Mouse (Mus musculus) embryonic facial prominence, embryonic 15.5 days (tissue): Measurements from ENCODE around the gene Abcg8. TPM values are rescaled to one million over a fixed set of nuclear protein-coding genes. Genes with fewer than 3 reads are reported as not detected.

Experiments used
- ATAC-seq: fragments of 200-750 bp; cut with Nextera tagmentation; 2 replicates; pipeline ENCODE4 v1.8.0; 2017; ENCODE audit warnings: low read depth, moderate TSS enrichment; ENCODE audit not compliant: insufficient number of reproducible peaks, low FRiP score, low TSS enrichment
- H3K27ac ChIP-seq: fragments of 300-500 bp; sonication (generic); replicated peaks from 2 replicates; pipeline ENCODE4 v1.5.1; 2015; ENCODE audit warnings: mild to moderate bottlenecking, inconsistent platforms
- H3K27me3 ChIP-seq: fragments of 300-500 bp; sonication (generic); 2 replicates; pipeline ENCODE4 v1.6.1; 2015; ENCODE audit warnings: inconsistent platforms
- H3K36me3 ChIP-seq: fragments of 300-500 bp; sonication (generic); 2 replicates; pipeline ENCODE4 v1.6.1; 2015; ENCODE audit warnings: mild to moderate bottlenecking, inconsistent platforms
- H3K4me1 ChIP-seq: fragments of 300-500 bp; sonication (generic); 2 replicates; pipeline ENCODE4 v1.6.1; 2015; ENCODE audit warnings: inconsistent platforms
- H3K4me2 ChIP-seq: fragments of 300-500 bp; sonication (generic); replicated peaks from 2 replicates; pipeline ENCODE4 v1.6.1; 2015; ENCODE audit warnings: mild to moderate bottlenecking, inconsistent platforms
- H3K4me3 ChIP-seq: fragments of 300-500 bp; sonication (generic); replicated peaks from 2 replicates; pipeline ENCODE4 v1.5.1; 2015; ENCODE audit warnings: mild to moderate bottlenecking, inconsistent platforms
- H3K9ac ChIP-seq: fragments of 300-500 bp; sonication (generic); 2 replicates; pipeline ENCODE4 v1.6.1; 2015; ENCODE audit warnings: inconsistent platforms
- H3K9me3 ChIP-seq: fragments of 300-500 bp; sonication (generic); replicated peaks from 2 replicates; pipeline ENCODE4 v1.6.1; 2016; ENCODE audit warnings: inconsistent platforms
- WGBS: fragments of 180-500 bp; shearing (Covaris S2); methylation state at CpG from one replicate; pipeline ENCODE4 v1.1.7; 2015; 5-methylcytosine and 5-hydroxymethylcytosine counted together
- polyA plus RNA-seq: library from polyadenylated mRNA; unstranded; fragments of >200 nt; fragmentation: Nextera tagmentation; extraction: Ambion mirVana; gene quantifications from 2 replicates; pipeline ENCODE4 v1.2.1, GENCODE M21; 2015

Gene Abcg8
- polyA plus RNA-seq = 0.13 and 0.16 TPM in 2 replicates

GRCm38 (mm10) chr17:84675951-84676366 lies at the start of gene Abcg8:
Gene Abcg8, plus strand, starts transcription at chr17:84676302.
- Histone ChIP-seq H3K27me3 (peaks cover 9% of the 10 kb centered on the region), H3K4me3 (peak within 1 kb of the TSS; percentile 41), H3K9me3 (no peaks in the 10 kb centered on the region), H3K27ac (no peak within 1 kb of the TSS), H3K36me3 (no peaks in the 10 kb centered on the region), H3K9ac (peak within 1 kb of the TSS; percentile 26; the same call in 1 of the 2 replicates), H3K4me2 (peak within 1 kb of the TSS; percentile 76), H3K4me1 (peaks cover 14% of the 10 kb centered on the region)
- 2% methylated on average over 24 of the region's 24 CpGs for whole genome bisulfite sequencing
- ATAC-seq = no peak

GRCm38 (mm10) chr17:84626857-84627305 lies 49.2 kb upstream of the Abcg8 start:
- Histone ChIP-seq H3K4me1 (peaks cover 19% of the 10 kb centered on the region), H3K9me3 (no peaks in the 10 kb centered on the region), H3K27ac (peak overlapping the region; percentile 68), H3K36me3 (no peaks in the 10 kb centered on the region), H3K4me3 (peak overlapping the region; percentile 62), H3K27me3 (no peaks in the 10 kb centered on the region), H3K9ac (no peak overlapping the region), H3K4me2 (peak overlapping the region; percentile 78)
- peak; percentile 27; the same call in 1 of the 2 replicates for ATAC-seq
- WGBS = 19% methylated on average over 9 of the region's 9 CpGs

GRCm38 (mm10) chr17:84627721-84628120 lies 48.4 kb upstream of the Abcg8 start:
- H3K4me1 ChIP-seq = peaks cover 19% of the 10 kb centered on the region
- 0 out of 2 replicates have a peak overlapping the region, but pooled peaks have one; percentile 68 for H3K27ac ChIP-seq
- no peaks in the 10 kb centered on the region for H3K9me3 ChIP-seq
- H3K4me2 ChIP-seq = 0 out of 2 replicates have a peak overlapping the region, but pooled peaks have one; percentile 78
- no peak overlapping the region for H3K4me3 ChIP-seq
- no peak overlapping the region for H3K9ac ChIP-seq
- WGBS = 74% methylated on average over 10 of the region's 10 CpGs
- no peak for ATAC-seq
- H3K27me3 ChIP-seq = no peaks in the 10 kb centered on the region
- H3K36me3 ChIP-seq = peaks cover 5% of the 10 kb centered on the region; the same call in 1 of the 2 replicates

GRCm38 (mm10) chr17:84628611-84629010 lies 47.5 kb upstream of the Abcg8 start:
- H3K9ac ChIP-seq = no peak overlapping the region
- H3K4me3 ChIP-seq = no peak overlapping the region
- no peak overlapping the region for H3K4me2 ChIP-seq
- H3K9me3 ChIP-seq = no peaks in the 10 kb centered on the region
- no peak overlapping the region for H3K27ac ChIP-seq
- WGBS = 66% methylated on average over 9 of the region's 9 CpGs
- H3K27me3 ChIP-seq = no peaks in the 10 kb centered on the region
- H3K36me3 ChIP-seq = peaks cover 5% of the 10 kb centered on the region; the same call in 1 of the 2 replicates
- no peak for ATAC-seq
- peaks cover 13% of the 10 kb centered on the region for H3K4me1 ChIP-seq

- Histone ChIP-seq H3K4me2 (no peak overlapping the region), H3K36me3 (peaks cover 5% of the 10 kb centered on the region; the same call in 1 of the 2 replicates), H3K4me3 (no peak overlapping the region), H3K27ac (no peak overlapping the region), H3K27me3 (no peaks in the 10 kb centered on the region), H3K9ac (no peak overlapping the region), H3K9me3 (no peaks in the 10 kb centered on the region), H3K4me1 (peaks cover 18% of the 10 kb centered on the region)
- WGBS = 84% methylated on average over 6 of the region's 6 CpGs
- ATAC-seq = no peak
Observed at GRCm38 (mm10) chr17:84631836-84632235, 44.3 kb upstream of the Abcg8 start.

- H3K4me3 ChIP-seq = no peak overlapping the region
- 0 out of 2 replicates have a peak overlapping the region, but pooled peaks have one; percentile 28 for H3K27ac ChIP-seq
- 72% methylated on average over 13 of the region's 13 CpGs for WGBS
- no peak for ATAC-seq
- no peak overlapping the region for H3K4me2 ChIP-seq
- H3K9ac ChIP-seq = no peak overlapping the region
- peaks cover 10% of the 10 kb centered on the region for H3K4me1 ChIP-seq
- H3K36me3 ChIP-seq = peaks cover 5% of the 10 kb centered on the region; the same call in 1 of the 2 replicates
- no peaks in the 10 kb centered on the region for H3K9me3 ChIP-seq
- H3K27me3 ChIP-seq = no peaks in the 10 kb centered on the region
Observed at GRCm38 (mm10) chr17:84633443-84633842, 42.7 kb upstream of the Abcg8 start.

- WGBS = 47% methylated on average over 8 of the region's 8 CpGs
Observed at GRCm38 (mm10) chr17:84636328-84636727, 39.8 kb upstream of the Abcg8 start.

GRCm38 (mm10) chr17:84637971-84638370 lies 38.1 kb upstream of the Abcg8 start:
- WGBS = 89% methylated on average over 6 of the region's 6 CpGs
- Histone ChIP-seq H3K27me3 (no peaks in the 10 kb centered on the region), H3K4me3 (no peak overlapping the region), H3K36me3 (no peaks in the 10 kb centered on the region), H3K27ac (no peak overlapping the region), H3K9ac (no peak overlapping the region), H3K9me3 (no peaks in the 10 kb centered on the region), H3K4me1 (peaks cover 10% of the 10 kb centered on the region), H3K4me2 (no peak overlapping the region)
- no peak for ATAC-seq

More at GRCm38 (mm10) chr17:84636328-84636727, 39.8 kb upstream of the Abcg8 start:
- H3K4me3 ChIP-seq = no peak overlapping the region
- H3K27me3 ChIP-seq = no peaks in the 10 kb centered on the region
- ATAC-seq = no peak
- H3K9ac ChIP-seq = no peak overlapping the region
- peaks cover 10% of the 10 kb centered on the region for H3K4me1 ChIP-seq
- no peaks in the 10 kb centered on the region for H3K9me3 ChIP-seq
- peak overlapping the region; percentile 58; the same call in 1 of the 2 replicates for H3K27ac ChIP-seq
- peaks cover 5% of the 10 kb centered on the region; the same call in 1 of the 2 replicates for H3K36me3 ChIP-seq
- no peak overlapping the region for H3K4me2 ChIP-seq

GRCm38 (mm10) chr17:84639796-84640378 lies 36.2 kb upstream of the Abcg8 start:
- H3K4me3 ChIP-seq = no peak overlapping the region
- H3K4me1 ChIP-seq = peaks cover 10% of the 10 kb centered on the region
- H3K4me2 ChIP-seq = no peak overlapping the region
- no peaks in the 10 kb centered on the region for H3K27me3 ChIP-seq
- no peak overlapping the region for H3K9ac ChIP-seq
- H3K27ac ChIP-seq = no peak overlapping the region
- no peak for ATAC-seq
- H3K9me3 ChIP-seq = no peaks in the 10 kb centered on the region
- WGBS = 56% methylated on average over 10 of the region's 10 CpGs
- no peaks in the 10 kb centered on the region for H3K36me3 ChIP-seq

GRCm38 (mm10) chr17:84641893-84642292 lies 34.2 kb upstream of the Abcg8 start:
- Histone ChIP-seq H3K9ac (no peak overlapping the region), H3K4me2 (no peak overlapping the region), H3K9me3 (no peaks in the 10 kb centered on the region), H3K27ac (peak overlapping the region; percentile 6; the same call in 1 of the 2 replicates), H3K4me3 (no peak overlapping the region), H3K4me1 (peaks cover 11% of the 10 kb centered on the region; the same call in 1 of the 2 replicates), H3K27me3 (no peaks in the 10 kb centered on the region), H3K36me3 (no peaks in the 10 kb centered on the region)
- WGBS = 40% methylated on average over 3 of the region's 3 CpGs
- no peak for ATAC-seq

GRCm38 (mm10) chr17:84642324-84642723 lies 33.8 kb upstream of the Abcg8 start:
- WGBS = 64% methylated on average over 9 of the region's 9 CpGs
- H3K4me2 ChIP-seq = no peak overlapping the region
- H3K9me3 ChIP-seq = no peaks in the 10 kb centered on the region
- no peak overlapping the region for H3K9ac ChIP-seq
- ATAC-seq = no peak
- H3K36me3 ChIP-seq = no peaks in the 10 kb centered on the region
- H3K4me1 ChIP-seq = 0 out of 2 replicates have a peak, but pooled peaks cover 8% of the 10 kb centered on the region
- no peaks in the 10 kb centered on the region for H3K27me3 ChIP-seq
- peak overlapping the region; percentile 31 for H3K27ac ChIP-seq
- H3K4me3 ChIP-seq = no peak overlapping the region
